Mouse (Mus musculus): ENCODE measurements around the gene Vstm2l. TPM values are rescaled to one million over a fixed set of nuclear protein-coding genes. Genes with fewer than 3 reads are reported as not detected.
A peak's percentile ranks its signal among the peaks of the same experiment; 100 is the strongest.

The Vstm2l gene
- polyA plus RNA-seq, 1 experiment, result not detected

DNA sequence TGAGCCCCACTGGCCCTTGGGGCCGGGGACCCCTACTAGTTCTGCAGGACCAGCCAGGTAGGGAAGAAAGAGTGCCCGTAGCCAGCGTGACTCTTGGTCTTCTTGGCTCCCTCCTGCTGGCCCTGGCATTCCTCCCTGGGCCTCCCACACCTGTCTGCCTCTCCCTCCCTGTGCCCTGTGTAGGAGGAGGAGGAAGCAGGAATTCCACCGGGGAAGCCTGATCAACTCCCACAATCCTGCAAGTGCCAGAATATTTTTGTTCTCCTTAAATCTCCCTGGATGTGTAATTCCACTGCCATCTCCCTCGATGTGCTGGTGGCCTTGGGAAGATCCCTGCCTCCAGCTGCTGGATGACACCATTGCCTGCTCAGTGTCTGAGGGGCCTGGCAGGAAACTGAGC lies 10.1 kb downstream of the Vstm2l start:
- Histone ChIP-seq H3K9ac (ENCODE audit: low read depth, poor library complexity, severe bottlenecking) (no peak overlapping the region), H3K4me3 (ENCODE audit: low read depth, low read length) (no peak overlapping the region), H3K36me3 (ENCODE audit: control insufficient read depth, insufficient read depth, low read length, poor library complexity, severe bottlenecking) (no peaks in the 10 kb centered on the region), H3K27me3 (ENCODE audit: control insufficient read depth, insufficient read depth, low read length, poor library complexity, severe bottlenecking) (no peaks in the 10 kb centered on the region), H3K9me3 (replicated peaks; ENCODE audit: control insufficient read depth, insufficient read depth, low read length, poor library complexity, severe bottlenecking) (no peaks in the 10 kb centered on the region), H3K4me1 (ENCODE audit: control insufficient read depth, insufficient read depth, low read length) (peaks cover 4% of the 10 kb centered on the region), H3K27ac (ENCODE audit: insufficient read depth, low read length) (no peak overlapping the region)
- TF ChIP-seq POLR2A (IDR thresholded peaks at IDR 0.05; ENCODE audit: insufficient read depth, low read length) (no peak), EP300 (IDR thresholded peaks at IDR 0.05; ENCODE audit: insufficient read depth, low read depth, low read length) (no peak), CTCF (IDR thresholded peaks at IDR 0.05; ENCODE audit: low read depth, low read length) (no peak)

DNA sequence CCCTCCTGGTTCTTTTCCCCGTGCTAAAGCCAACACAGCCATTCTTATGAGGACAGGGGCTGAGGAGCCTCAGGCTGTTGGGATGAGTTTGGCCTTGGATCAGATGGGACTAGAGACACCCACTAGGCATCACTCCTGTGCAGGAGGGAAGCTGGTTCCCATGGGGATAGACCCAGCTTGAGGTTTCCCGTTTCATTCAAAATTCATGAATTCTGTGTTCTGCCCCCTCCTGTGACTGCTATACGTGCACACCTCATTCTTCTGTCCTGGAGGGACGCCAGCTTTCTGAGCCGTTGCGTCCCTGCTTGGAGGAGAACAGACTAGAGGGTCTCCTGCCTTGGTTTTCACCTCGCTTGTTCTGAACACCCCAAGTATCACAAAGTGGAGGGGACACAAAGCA lies 12.0 kb downstream of the Vstm2l start:
- TF ChIP-seq CTCF (IDR thresholded peaks at IDR 0.05; ENCODE audit: low read depth, low read length) (no peak), POLR2A (IDR thresholded peaks at IDR 0.05; ENCODE audit: insufficient read depth, low read length) (no peak), EP300 (IDR thresholded peaks at IDR 0.05; ENCODE audit: insufficient read depth, low read depth, low read length) (no peak)
- Histone ChIP-seq H3K36me3 (ENCODE audit: control insufficient read depth, insufficient read depth, low read length, poor library complexity, severe bottlenecking) (no peaks in the 10 kb centered on the region), H3K27ac (ENCODE audit: insufficient read depth, low read length) (no peak overlapping the region), H3K4me3 (ENCODE audit: low read depth, low read length) (no peak overlapping the region), H3K27me3 (ENCODE audit: control insufficient read depth, insufficient read depth, low read length, poor library complexity, severe bottlenecking) (no peaks in the 10 kb centered on the region), H3K4me1 (ENCODE audit: control insufficient read depth, insufficient read depth, low read length) (peaks cover 4% of the 10 kb centered on the region), H3K9ac (ENCODE audit: low read depth, poor library complexity, severe bottlenecking) (no peak overlapping the region), H3K9me3 (replicated peaks; ENCODE audit: control insufficient read depth, insufficient read depth, low read length, poor library complexity, severe bottlenecking) (no peaks in the 10 kb centered on the region)

GRCm38 (mm10) chr2:157926927-157927326 lies 12.5 kb downstream of the Vstm2l start:
- Histone ChIP-seq H3K36me3 (ENCODE audit: control insufficient read depth, insufficient read depth, low read length, poor library complexity, severe bottlenecking) (no peaks in the 10 kb centered on the region), H3K4me3 (ENCODE audit: low read depth, low read length) (no peak overlapping the region), H3K27ac (ENCODE audit: insufficient read depth, low read length) (no peak overlapping the region), H3K9ac (ENCODE audit: low read depth, poor library complexity, severe bottlenecking) (no peak overlapping the region), H3K4me1 (ENCODE audit: control insufficient read depth, insufficient read depth, low read length) (peaks cover 4% of the 10 kb centered on the region), H3K27me3 (ENCODE audit: control insufficient read depth, insufficient read depth, low read length, poor library complexity, severe bottlenecking) (no peaks in the 10 kb centered on the region), H3K9me3 (replicated peaks; ENCODE audit: control insufficient read depth, insufficient read depth, low read length, poor library complexity, severe bottlenecking) (no peaks in the 10 kb centered on the region)
- TF ChIP-seq EP300 (IDR thresholded peaks at IDR 0.05; ENCODE audit: insufficient read depth, low read depth, low read length) (no peak), CTCF (IDR thresholded peaks at IDR 0.05; ENCODE audit: low read depth, low read length) (no peak), POLR2A (IDR thresholded peaks at IDR 0.05; ENCODE audit: insufficient read depth, low read length) (no peak)

GRCm38 (mm10) chr2:157927397-157927796 lies 12.9 kb downstream of the Vstm2l start:
- Histone ChIP-seq H3K27ac (ENCODE audit: insufficient read depth, low read length) (no peak overlapping the region), H3K4me3 (ENCODE audit: low read depth, low read length) (peak overlapping the region; percentile 34)

GRCm38 (mm10) chr2:157927815-157928214 lies 13.4 kb downstream of the Vstm2l start:
- no peaks in the 10 kb centered on the region for H3K27me3 ChIP-seq (ENCODE audit: control insufficient read depth, insufficient read depth, low read length, poor library complexity, severe bottlenecking)
- peak overlapping the region; percentile 34 for H3K4me3 ChIP-seq (ENCODE audit: low read depth, low read length)
- H3K27ac ChIP-seq (ENCODE audit: insufficient read depth, low read length), result no peak overlapping the region
- no peaks in the 10 kb centered on the region for H3K9me3 ChIP-seq (replicated peaks; ENCODE audit: control insufficient read depth, insufficient read depth, low read length, poor library complexity, severe bottlenecking)
- no peak for TF ChIP-seq EP300 (IDR thresholded peaks at IDR 0.05; ENCODE audit: insufficient read depth, low read depth, low read length)
- no peak for TF ChIP-seq POLR2A (IDR thresholded peaks at IDR 0.05; ENCODE audit: insufficient read depth, low read length)
- TF ChIP-seq CTCF (IDR thresholded peaks at IDR 0.05; ENCODE audit: low read depth, low read length), result no peak
- H3K4me1 ChIP-seq (ENCODE audit: control insufficient read depth, insufficient read depth, low read length), result peaks cover 4% of the 10 kb centered on the region
- H3K36me3 ChIP-seq (ENCODE audit: control insufficient read depth, insufficient read depth, low read length, poor library complexity, severe bottlenecking), result no peaks in the 10 kb centered on the region
- peak overlapping the region; percentile 7 for H3K9ac ChIP-seq (ENCODE audit: low read depth, poor library complexity, severe bottlenecking)

More at GRCm38 (mm10) chr2:157927397-157927796, 12.9 kb downstream of the Vstm2l start:
- no peak for TF ChIP-seq POLR2A (IDR thresholded peaks at IDR 0.05; ENCODE audit: insufficient read depth, low read length)
- TF ChIP-seq EP300 (IDR thresholded peaks at IDR 0.05; ENCODE audit: insufficient read depth, low read depth, low read length), result no peak
- TF ChIP-seq CTCF (IDR thresholded peaks at IDR 0.05; ENCODE audit: low read depth, low read length), result no peak
- H3K9ac ChIP-seq (ENCODE audit: low read depth, poor library complexity, severe bottlenecking), result peak overlapping the region; percentile 7
- H3K27me3 ChIP-seq (ENCODE audit: control insufficient read depth, insufficient read depth, low read length, poor library complexity, severe bottlenecking), result no peaks in the 10 kb centered on the region
- H3K36me3 ChIP-seq (ENCODE audit: control insufficient read depth, insufficient read depth, low read length, poor library complexity, severe bottlenecking), result no peaks in the 10 kb centered on the region
- H3K9me3 ChIP-seq (replicated peaks; ENCODE audit: control insufficient read depth, insufficient read depth, low read length, poor library complexity, severe bottlenecking), result no peaks in the 10 kb centered on the region
- H3K4me1 ChIP-seq (ENCODE audit: control insufficient read depth, insufficient read depth, low read length), result peaks cover 4% of the 10 kb centered on the region

- peaks cover 4% of the 10 kb centered on the region for H3K4me1 ChIP-seq (ENCODE audit: control insufficient read depth, insufficient read depth, low read length)
- no peaks in the 10 kb centered on the region for H3K27me3 ChIP-seq (ENCODE audit: control insufficient read depth, insufficient read depth, low read length, poor library complexity, severe bottlenecking)
- no peak overlapping the region for H3K9ac ChIP-seq (ENCODE audit: low read depth, poor library complexity, severe bottlenecking)
- no peaks in the 10 kb centered on the region for H3K36me3 ChIP-seq (ENCODE audit: control insufficient read depth, insufficient read depth, low read length, poor library complexity, severe bottlenecking)
- no peak overlapping the region for H3K4me3 ChIP-seq (ENCODE audit: low read depth, low read length)
- H3K9me3 ChIP-seq (replicated peaks; ENCODE audit: control insufficient read depth, insufficient read depth, low read length, poor library complexity, severe bottlenecking), result no peaks in the 10 kb centered on the region
- TF ChIP-seq CTCF (IDR thresholded peaks at IDR 0.05; ENCODE audit: low read depth, low read length) (peak; percentile 8), EP300 (IDR thresholded peaks at IDR 0.05; ENCODE audit: insufficient read depth, low read depth, low read length) (no peak)
- no peak overlapping the region for H3K27ac ChIP-seq (ENCODE audit: insufficient read depth, low read length)
These were observed 18.2 kb downstream of the Vstm2l start for GRCm38 (mm10) chr2:157932655-157933054.

Data from ES-Bruce4 (cell line).